Mouse (Mus musculus) CH12.LX (cell line): ENCODE data around the gene Calhm1.
A peak's percentile ranks its signal among the peaks of the same experiment; 100 is the strongest.

ENCODE experiments used
- CHD2 ChIP-seq: IDR thresholded peaks from 2 replicates; pipeline ENCODE4 v1.6.1; 2011; ENCODE audit warnings: low read length, improper control_type of control experiment
- CTCF ChIP-seq, 2 experiments: IDR thresholded peaks in 1 of 2; conservative IDR thresholded peaks in 1 of 2; 2 replicates each; pipeline ENCODE4 v1.5.1; 2011 to 2012; ENCODE audit warnings: low read depth in 2 of 2, low read length in 2 of 2, improper control_type of control experiment in 1 of 2, inconsistent platforms in 1 of 2, mild to moderate bottlenecking in 1 of 2, moderate library complexity in 1 of 2
- NRF1 ChIP-seq: IDR thresholded peaks from 2 replicates; pipeline ENCODE4 v1.6.1; 2014; ENCODE audit warnings: low read depth, mild to moderate bottlenecking, inconsistent platforms, low read length, improper control_type of control experiment, moderate library complexity
- POLR2A ChIP-seq: IDR thresholded peaks from 2 replicates; pipeline ENCODE4 v1.6.1; 2011; ENCODE audit warnings: low read depth, mild to moderate bottlenecking, improper control_type of control experiment, low read length
- POLR2AphosphoS2 ChIP-seq: IDR thresholded peaks from 2 replicates; pipeline ENCODE4 v1.6.1; 2011; ENCODE audit warnings: low read depth, low read length, improper control_type of control experiment
- UBTF ChIP-seq: IDR thresholded peaks from 2 replicates; pipeline ENCODE4 v1.6.1; 2012; ENCODE audit warnings: low read depth, mild to moderate bottlenecking, inconsistent platforms, low read length, improper control_type of control experiment, moderate library complexity
- USF2 ChIP-seq: conservative IDR thresholded peaks from 2 replicates; pipeline ENCODE4 v1.6.1; 2011; ENCODE audit warnings: low read depth, low read length, improper control_type of control experiment

DNA sequence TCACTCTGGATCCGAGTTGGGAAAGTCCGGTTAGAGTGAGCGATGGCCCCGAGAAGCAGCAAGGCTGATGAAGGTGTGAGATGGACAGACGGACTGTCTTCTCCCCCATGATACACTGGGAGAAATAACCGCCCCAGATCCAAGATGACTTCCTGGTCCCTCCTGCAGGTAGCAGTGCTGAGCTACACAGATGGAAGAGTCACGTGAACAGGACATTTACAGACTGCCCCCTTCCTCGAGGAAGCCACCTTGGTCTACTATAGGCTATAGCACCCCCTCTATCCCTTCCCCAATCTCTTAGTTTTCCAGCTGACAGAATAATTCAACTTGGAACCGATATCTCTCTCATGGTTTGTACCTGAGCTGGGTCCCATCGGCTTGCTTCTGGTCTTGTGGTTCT is 33.9 kb upstream of the Calhm1 start:
- TF ChIP-seq CHD2 (no peak), POLR2A (no peak), POLR2AphosphoS2 (no peak), UBTF (no peak), USF2 (peak; percentile 43; the same call in 1 of the 2 replicates), NRF1 (no peak), CTCF (conservative IDR thresholded peaks at IDR 0.05 in 1 of 2, IDR thresholded peaks at IDR 0.05 in 1 of 2; ENCODE audit: low read depth in 2 of 2, low read length in 2 of 2) (peak in 1 of 2 experiments; percentile 43; a peak in 2 of 4 replicates)
